Mouse (Mus musculus) gastrocnemius, adult 18-20 months (tissue): ENCODE measurements at regions not wholly inside any gene's neighbourhood (a gene's known extent, or its start where the extent isn't known, plus 50 kb on each side); places are given as distances from the start of the nearest gene placed in this dataset.

Experiments
- DNase-seq: peaks from one replicate; pipeline ENCODE4 v3.0.0; 2021; ENCODE audit warnings: low spot score

- DNase-seq = no peak
Observed at GRCm38 (mm10) chr19:37754024-37754423, 56.4 kb downstream of the Cyp26a1 start.

GRCm38 (mm10) chr19:37755372-37755771 is 57.8 kb downstream of the Cyp26a1 start:
- DNase-seq = no peak

GRCm38 (mm10) chr19:37769376-37769775 is 71.8 kb downstream of the Cyp26a1 start:
- DNase-seq = no peak

- DNase-seq = no peak
Observed at GRCm38 (mm10) chr19:37771956-37772355, 74.4 kb downstream of the Cyp26a1 start.

- DNase-seq = no peak
Observed at GRCm38 (mm10) chr19:37774551-37774950, 77.0 kb downstream of the Cyp26a1 start.

- DNase-seq = no peak
Observed at GRCm38 (mm10) chr19:37774966-37775365, 77.4 kb downstream of the Cyp26a1 start.

- no peak for DNase-seq
Observed at GRCm38 (mm10) chr19:37777961-37778360, 80.4 kb downstream of the Cyp26a1 start.

- no peak for DNase-seq
Observed at GRCm38 (mm10) chr19:37778568-37778967, 81.0 kb downstream of the Cyp26a1 start.

- no peak for DNase-seq
Observed at GRCm38 (mm10) chr19:37788540-37788939, 90.9 kb downstream of the Cyp26a1 start.

GRCm38 (mm10) chr19:37789576-37790180 is 92.1 kb downstream of the Cyp26a1 start:
- DNase-seq = no peak

GRCm38 (mm10) chr19:37790281-37791073 is 92.9 kb downstream of the Cyp26a1 start:
- DNase-seq = no peak

- no peak for DNase-seq
Observed at GRCm38 (mm10) chr19:37793176-37793575, 95.6 kb downstream of the Cyp26a1 start.

- peak; percentile 20 for DNase-seq
Observed at GRCm38 (mm10) chr19:37795552-37796343, 98.2 kb downstream of the Cyp26a1 start.

GRCm38 (mm10) chr19:37800161-37800660 is 102.6 kb downstream of the Cyp26a1 start:
- DNase-seq = no peak

- no peak for DNase-seq
Observed at GRCm38 (mm10) chr19:37809666-37810065, 112.1 kb downstream of the Cyp26a1 start.

- peak; percentile 23 for DNase-seq
Observed at GRCm38 (mm10) chr19:37814089-37815073, 116.8 kb downstream of the Cyp26a1 start.

GRCm38 (mm10) chr19:37815627-37816026 is 118.0 kb downstream of the Cyp26a1 start:
- DNase-seq = no peak

GRCm38 (mm10) chr19:37821243-37821642 is 123.6 kb downstream of the Cyp26a1 start:
- DNase-seq = no peak

GRCm38 (mm10) chr19:37821671-37822190 is 124.1 kb downstream of the Cyp26a1 start:
- no peak for DNase-seq

- no peak for DNase-seq
Observed at GRCm38 (mm10) chr19:37824155-37824554, 126.6 kb downstream of the Cyp26a1 start.

- no peak for DNase-seq
Observed at GRCm38 (mm10) chr19:37831406-37831805, 133.8 kb downstream of the Cyp26a1 start.
